Mouse (Mus musculus) megakaryocyte, embryonic 14.5 days (primary cell): ENCODE results near the gene Pnpla7. TPM values are rescaled to one million over a fixed set of nuclear protein-coding genes. Genes with fewer than 3 reads are reported as not detected.
"Not testable (repeated sequence)": the region's sequence is repeated elsewhere in the genome, so short reads cannot be mapped to it uniquely, and the experiment has no call there.

ENCODE experiments used
- H3K27me3 ChIP-seq: replicated peaks from 2 replicates; pipeline ENCODE3; 2012; ENCODE audit warnings: inconsistent platforms
- H3K36me3 ChIP-seq: replicated peaks from 2 replicates; pipeline ENCODE3; 2012; ENCODE audit warnings: low read length, inconsistent platforms, mixed read lengths
- H3K4me1 ChIP-seq: 2 replicates; pipeline ENCODE4 v1.6.1; 2012; ENCODE audit warnings: inconsistent platforms
- H3K4me3 ChIP-seq: replicated peaks from 2 replicates; pipeline ENCODE3; 2012; ENCODE audit warnings: moderate library complexity, mild to moderate bottlenecking, inconsistent platforms
- H3K9me3 ChIP-seq: 2 replicates; pipeline ENCODE4 v1.6.1; 2012; ENCODE audit warnings: inconsistent platforms
- FLI1 ChIP-seq: IDR thresholded peaks from 2 replicates; pipeline ENCODE4 v1.6.1; 2012; ENCODE audit warnings: low read length, inconsistent platforms, mixed read lengths
- GATA1 ChIP-seq: IDR thresholded peaks from 3 replicates; pipeline ENCODE4 v1.6.1; 2012; ENCODE audit warnings: mixed read lengths, low read length, inconsistent platforms, borderline replicate concordance
- polyA plus RNA-seq: library from polyadenylated mRNA; stranded (reverse); fragments of >175 nt; gene quantifications from 2 replicates; pipeline ENCODE4 v1.2.3, GENCODE M21; 2012; ENCODE audit warnings: low replicate concordance; ENCODE audit not compliant: insufficient read depth

Gene Pnpla7
- polyA plus RNA-seq, result 1.5 and 7.1 TPM in 2 replicates

GRCm38 (mm10) chr2:24975704-24976297 lies at the start of gene Pnpla7:
TSS of gene Pnpla7 (plus strand) at chr2:24976033.
- H3K9me3 ChIP-seq, result no peaks in the 10 kb centered on the region
- no peak for TF ChIP-seq FLI1
- TF ChIP-seq GATA1, result no peak
- peaks cover 38% of the 10 kb centered on the region for H3K4me1 ChIP-seq
- peak within 1 kb of the TSS; percentile 97 for H3K4me3 ChIP-seq
- H3K36me3 ChIP-seq, result peaks cover 36% of the 10 kb centered on the region
- H3K27me3 ChIP-seq, result no peaks in the 10 kb centered on the region

DNA sequence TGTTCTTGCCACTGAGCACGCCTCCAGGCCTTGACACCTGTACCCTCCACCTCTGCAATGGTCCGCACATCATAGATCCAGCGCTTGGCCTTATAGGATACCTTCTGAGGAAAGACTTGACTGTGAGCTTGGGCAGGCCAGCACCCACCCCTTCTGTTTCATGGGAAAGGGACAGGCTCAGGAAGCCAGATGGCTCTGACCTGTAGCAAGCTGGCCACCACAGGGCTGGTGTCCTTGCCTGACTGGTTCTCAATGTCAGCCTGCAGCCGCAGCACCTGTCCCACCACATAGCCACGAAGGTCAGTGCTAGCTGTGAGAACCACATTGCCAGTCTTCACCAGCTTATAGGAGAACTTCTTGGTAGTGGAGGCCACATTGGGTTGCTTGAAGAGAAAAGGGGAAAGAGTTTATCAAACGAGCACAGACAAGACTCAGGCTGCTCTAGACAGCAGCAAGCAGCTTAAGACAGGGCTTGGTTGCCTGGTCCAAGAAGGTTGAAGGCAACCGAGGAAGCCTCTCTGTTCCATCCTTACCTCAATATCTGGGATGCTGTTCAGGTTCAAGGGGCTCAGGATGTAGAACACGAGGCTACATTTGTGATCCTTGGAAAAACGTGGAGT lies 49.4 kb upstream of the Pnpla7 start:
- H3K4me1 ChIP-seq, result peaks cover 52% of the 10 kb centered on the region
- peaks cover 55% of the 10 kb centered on the region for H3K36me3 ChIP-seq
- no peaks in the 10 kb centered on the region for H3K9me3 ChIP-seq
- no peaks in the 10 kb centered on the region for H3K27me3 ChIP-seq
- no peak for TF ChIP-seq GATA1
- TF ChIP-seq FLI1, result no peak
- H3K4me3 ChIP-seq, result no peak overlapping the region

DNA sequence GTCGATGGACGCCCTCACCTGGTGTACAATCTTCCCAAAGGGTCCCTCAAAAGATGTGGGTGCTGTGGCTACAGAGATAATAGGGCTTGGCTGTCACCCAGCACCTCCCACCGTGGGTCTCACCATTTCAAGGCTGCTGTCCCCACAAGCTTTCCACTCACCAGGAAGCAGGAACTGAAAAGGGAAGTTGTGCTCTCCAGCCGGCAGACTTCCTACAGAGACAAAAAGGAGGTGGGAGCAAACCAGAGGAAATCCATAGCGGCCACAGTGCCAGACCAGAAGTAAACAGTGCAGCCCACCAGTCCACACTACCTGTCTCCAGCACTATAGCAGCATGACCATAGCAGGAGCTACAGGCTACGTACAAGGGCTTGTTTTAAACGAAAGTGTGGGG lies 48.9 kb upstream of the Pnpla7 start:
- peaks cover 52% of the 10 kb centered on the region for H3K4me1 ChIP-seq
- H3K4me3 ChIP-seq, result peak overlapping the region; percentile 11
- no peaks in the 10 kb centered on the region for H3K27me3 ChIP-seq
- no peaks in the 10 kb centered on the region for H3K9me3 ChIP-seq
- TF ChIP-seq GATA1 (no peak), FLI1 (no peak)
- H3K36me3 ChIP-seq, result peaks cover 59% of the 10 kb centered on the region

- peak overlapping the region; percentile 62 for H3K4me3 ChIP-seq
- H3K36me3 ChIP-seq, result peaks cover 61% of the 10 kb centered on the region
- no peaks in the 10 kb centered on the region for H3K27me3 ChIP-seq
- peaks cover 52% of the 10 kb centered on the region for H3K4me1 ChIP-seq
- no peaks in the 10 kb centered on the region for H3K9me3 ChIP-seq
- no peak for TF ChIP-seq GATA1
- no peak for TF ChIP-seq FLI1
Measured at GRCm38 (mm10) chr2:24927810-24928479, 47.9 kb upstream of the Pnpla7 start.

DNA sequence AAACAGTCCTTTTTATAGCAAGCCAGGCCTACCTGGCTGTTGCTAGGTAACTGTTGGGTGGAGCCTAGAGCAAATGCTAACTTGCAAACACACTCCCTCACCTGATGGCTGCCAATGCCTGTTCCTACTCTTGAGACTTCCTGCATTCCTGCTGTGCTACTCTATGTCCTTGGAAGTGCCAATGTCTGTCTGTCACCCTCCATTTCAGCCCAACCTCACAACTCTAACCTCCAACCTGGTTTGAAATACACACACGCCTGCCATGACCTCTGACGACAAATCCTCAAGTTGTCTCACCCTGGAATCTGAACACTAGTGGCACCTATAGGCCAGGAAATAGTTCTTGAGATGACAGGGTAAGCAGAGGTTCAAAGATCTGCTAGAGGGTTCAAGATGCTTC lies 46.7 kb upstream of the Pnpla7 start:
- Histone ChIP-seq H3K4me3 (no peak overlapping the region), H3K27me3 (no peaks in the 10 kb centered on the region), H3K9me3 (no peaks in the 10 kb centered on the region), H3K36me3 (peaks cover 61% of the 10 kb centered on the region), H3K4me1 (peaks cover 59% of the 10 kb centered on the region)
- no peak for TF ChIP-seq GATA1
- TF ChIP-seq FLI1, result no peak

DNA sequence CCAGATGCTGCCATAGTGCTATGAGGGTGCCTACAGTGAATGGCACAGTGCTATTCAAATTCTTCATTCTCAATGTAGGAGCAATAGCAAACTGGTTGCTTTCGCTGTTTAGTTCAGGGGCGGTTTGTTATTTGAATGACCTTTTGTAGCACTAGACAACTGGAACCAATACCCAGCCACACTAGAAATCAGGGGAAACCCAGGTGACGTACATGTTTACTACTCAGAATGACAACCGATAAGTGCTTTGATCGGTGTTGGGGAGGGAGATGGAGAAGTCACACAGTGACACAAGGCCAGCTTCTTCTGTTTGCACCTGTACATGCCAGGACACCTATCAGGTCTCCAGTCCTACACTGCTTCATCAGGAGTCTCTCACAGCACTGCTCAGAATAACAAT lies 46.2 kb upstream of the Pnpla7 start:
- H3K4me3 ChIP-seq, result no peak overlapping the region
- no peaks in the 10 kb centered on the region for H3K27me3 ChIP-seq
- H3K4me1 ChIP-seq, result peaks cover 62% of the 10 kb centered on the region
- peaks cover 58% of the 10 kb centered on the region for H3K36me3 ChIP-seq
- no peaks in the 10 kb centered on the region for H3K9me3 ChIP-seq
- TF ChIP-seq GATA1, result no peak
- no peak for TF ChIP-seq FLI1

- Histone ChIP-seq H3K4me1 (peaks cover 34% of the 10 kb centered on the region), H3K36me3 (peaks cover 19% of the 10 kb centered on the region), H3K27me3 (peaks cover 2% of the 10 kb centered on the region), H3K9me3 (no peaks in the 10 kb centered on the region), H3K4me3 (peak overlapping the region; percentile 96)
- no peak for TF ChIP-seq FLI1
- no peak for TF ChIP-seq GATA1
Measured at GRCm38 (mm10) chr2:24934441-24934963, 41.3 kb upstream of the Pnpla7 start.

- Histone ChIP-seq H3K9me3 (no peaks in the 10 kb centered on the region), H3K27me3 (peaks cover 5% of the 10 kb centered on the region), H3K4me1 (peaks cover 27% of the 10 kb centered on the region), H3K36me3 (peaks cover 12% of the 10 kb centered on the region), H3K4me3 (peak within 1 kb of the TSS; percentile 96)
- TF ChIP-seq FLI1, result no peak
- no peak for TF ChIP-seq GATA1
Measured at GRCm38 (mm10) chr2:24935057-24935796, 40.6 kb upstream of the Pnpla7 start, which contains the start of gene Arrdc1. TSS of gene Arrdc1 (minus strand) at chr2:24935252.

DNA sequence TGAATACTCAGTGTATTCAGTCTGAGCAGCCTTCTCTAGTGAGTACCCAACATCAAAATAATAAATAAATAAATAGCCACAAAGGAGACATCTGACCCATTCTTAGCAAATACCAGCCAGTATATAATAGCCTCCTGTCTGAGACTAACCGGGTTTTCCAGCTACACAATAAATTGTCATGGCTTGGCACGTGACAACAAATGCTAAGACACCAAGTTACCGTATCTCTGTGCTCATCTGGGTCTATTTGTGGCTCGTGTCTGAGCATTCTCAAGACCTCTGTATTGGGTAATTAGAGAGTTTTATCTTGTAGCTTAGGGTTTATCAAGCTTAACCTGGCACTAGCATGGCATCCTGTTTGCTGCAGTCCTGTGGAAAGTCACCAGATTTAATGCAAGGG lies 33.7 kb upstream of the Pnpla7 start:
- H3K36me3 ChIP-seq, result no peaks in the 10 kb centered on the region
- no peak for TF ChIP-seq GATA1
- H3K9me3 ChIP-seq, result no peaks in the 10 kb centered on the region
- H3K4me1 ChIP-seq, result peaks cover 7% of the 10 kb centered on the region; the same call in 1 of the 2 replicates
- no peak overlapping the region for H3K4me3 ChIP-seq
- H3K27me3 ChIP-seq, result peaks cover 8% of the 10 kb centered on the region

DNA sequence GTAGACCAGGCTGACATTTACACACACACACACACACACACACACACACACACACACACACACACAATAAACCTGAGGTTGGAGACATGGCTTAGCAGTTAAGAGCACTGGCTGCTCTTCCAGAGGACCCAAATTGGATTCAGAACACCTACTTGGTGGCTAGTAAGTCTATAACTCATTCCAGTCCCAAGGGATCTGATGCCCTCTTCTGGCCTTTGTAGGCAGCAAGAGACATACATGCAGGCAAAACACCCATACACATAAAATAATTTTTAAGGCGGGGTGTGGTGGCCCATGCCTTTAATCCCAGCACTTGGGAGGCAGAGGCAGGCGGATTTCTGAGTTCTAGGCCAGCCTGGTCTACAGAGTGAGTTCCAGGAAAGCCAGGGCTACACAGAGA lies 31.5 kb upstream of the Pnpla7 start:
- H3K27me3 ChIP-seq, H3K36me3 ChIP-seq, H3K9me3 ChIP-seq, H3K4me3 ChIP-seq: not testable (repeated sequence)
- H3K4me1 ChIP-seq, result peaks cover 13% of the 10 kb centered on the region
